Mouse (Mus musculus) embryonic facial prominence, embryonic 15.5 days (tissue): ENCODE measurements around the gene She. TPM values are rescaled to one million over a fixed set of nuclear protein-coding genes. Genes with fewer than 3 reads are reported as not detected.

Experiments
- ATAC-seq: fragments of 200-750 bp; cut with Nextera tagmentation; 2 replicates; pipeline ENCODE4 v1.8.0; 2017; ENCODE audit warnings: low read depth, moderate TSS enrichment; ENCODE audit not compliant: insufficient number of reproducible peaks, low FRiP score, low TSS enrichment
- H3K27ac ChIP-seq: fragments of 300-500 bp; sonication (generic); replicated peaks from 2 replicates; pipeline ENCODE4 v1.5.1; 2015; ENCODE audit warnings: mild to moderate bottlenecking, inconsistent platforms
- H3K27me3 ChIP-seq: fragments of 300-500 bp; sonication (generic); 2 replicates; pipeline ENCODE4 v1.6.1; 2015; ENCODE audit warnings: inconsistent platforms
- H3K36me3 ChIP-seq: fragments of 300-500 bp; sonication (generic); 2 replicates; pipeline ENCODE4 v1.6.1; 2015; ENCODE audit warnings: mild to moderate bottlenecking, inconsistent platforms
- H3K4me1 ChIP-seq: fragments of 300-500 bp; sonication (generic); 2 replicates; pipeline ENCODE4 v1.6.1; 2015; ENCODE audit warnings: inconsistent platforms
- H3K4me2 ChIP-seq: fragments of 300-500 bp; sonication (generic); replicated peaks from 2 replicates; pipeline ENCODE4 v1.6.1; 2015; ENCODE audit warnings: mild to moderate bottlenecking, inconsistent platforms
- H3K4me3 ChIP-seq: fragments of 300-500 bp; sonication (generic); replicated peaks from 2 replicates; pipeline ENCODE4 v1.5.1; 2015; ENCODE audit warnings: mild to moderate bottlenecking, inconsistent platforms
- H3K9ac ChIP-seq: fragments of 300-500 bp; sonication (generic); 2 replicates; pipeline ENCODE4 v1.6.1; 2015; ENCODE audit warnings: inconsistent platforms
- H3K9me3 ChIP-seq: fragments of 300-500 bp; sonication (generic); replicated peaks from 2 replicates; pipeline ENCODE4 v1.6.1; 2016; ENCODE audit warnings: inconsistent platforms
- WGBS: fragments of 180-500 bp; shearing (Covaris S2); methylation state at CpG from one replicate; pipeline ENCODE4 v1.1.7; 2015; 5-methylcytosine and 5-hydroxymethylcytosine counted together
- polyA plus RNA-seq: library from polyadenylated mRNA; unstranded; fragments of >200 nt; fragmentation: Nextera tagmentation; extraction: Ambion mirVana; gene quantifications from 2 replicates; pipeline ENCODE4 v1.2.1, GENCODE M21; 2015

She gene
- polyA plus RNA-seq, 1 experiment from 2014 or later, result 4.0 TPM

- H3K9ac ChIP-seq, result no peak overlapping the region
- no peaks in the 10 kb centered on the region for H3K27me3 ChIP-seq
- H3K4me3 ChIP-seq, result no peak overlapping the region
- no peaks in the 10 kb centered on the region for H3K4me1 ChIP-seq
- no peaks in the 10 kb centered on the region for H3K36me3 ChIP-seq
- no peak overlapping the region for H3K27ac ChIP-seq
- no peaks in the 10 kb centered on the region for H3K9me3 ChIP-seq
- WGBS, result 84% methylated on average over 7 of the region's 7 CpGs
- no peak overlapping the region for H3K4me2 ChIP-seq
- ATAC-seq, result no peak
Measured at GRCm38 (mm10) chr3:89887582-89888230, 56.5 kb downstream of the She start.

GRCm38 (mm10) chr3:89889841-89890430 is 58.8 kb downstream of the She start:
- 68% methylated on average over 8 of the region's 8 CpGs for WGBS
- Histone ChIP-seq H3K36me3 (no peaks in the 10 kb centered on the region), H3K9ac (no peak overlapping the region), H3K4me1 (no peaks in the 10 kb centered on the region), H3K4me2 (no peak overlapping the region), H3K27me3 (no peaks in the 10 kb centered on the region), H3K9me3 (no peaks in the 10 kb centered on the region), H3K4me3 (no peak overlapping the region), H3K27ac (no peak overlapping the region)
- ATAC-seq, result no peak

- Histone ChIP-seq H3K4me1 (peaks cover 4% of the 10 kb centered on the region; the same call in 1 of the 2 replicates), H3K27me3 (no peaks in the 10 kb centered on the region), H3K4me2 (no peak overlapping the region), H3K9ac (no peak overlapping the region), H3K27ac (no peak overlapping the region), H3K4me3 (no peak overlapping the region), H3K36me3 (no peaks in the 10 kb centered on the region), H3K9me3 (no peaks in the 10 kb centered on the region)
- ATAC-seq, result no peak
Measured at GRCm38 (mm10) chr3:89891696-89892095, 60.5 kb downstream of the She start.

- 81% methylated on average over 5 of the region's 5 CpGs for WGBS
- Histone ChIP-seq H3K4me3 (no peak overlapping the region), H3K36me3 (no peaks in the 10 kb centered on the region), H3K4me1 (peaks cover 10% of the 10 kb centered on the region), H3K27ac (no peak overlapping the region), H3K27me3 (no peaks in the 10 kb centered on the region), H3K9me3 (no peaks in the 10 kb centered on the region), H3K4me2 (no peak overlapping the region), H3K9ac (no peak overlapping the region)
- no peak for ATAC-seq
Measured at GRCm38 (mm10) chr3:89892517-89893106, 61.4 kb downstream of the She start.

- WGBS, result 25% methylated on average over 5 of the region's 5 CpGs
- H3K27ac ChIP-seq, result no peak overlapping the region
- H3K4me1 ChIP-seq, result peaks cover 30% of the 10 kb centered on the region
- H3K9me3 ChIP-seq, result no peaks in the 10 kb centered on the region
- H3K4me3 ChIP-seq, result no peak overlapping the region
- no peak overlapping the region for H3K4me2 ChIP-seq
- ATAC-seq, result no peak
- H3K27me3 ChIP-seq, result no peaks in the 10 kb centered on the region
- H3K9ac ChIP-seq, result no peak overlapping the region
- H3K36me3 ChIP-seq, result no peaks in the 10 kb centered on the region
Measured at GRCm38 (mm10) chr3:89896571-89896970, 65.4 kb downstream of the She start.

- peaks cover 32% of the 10 kb centered on the region for H3K4me1 ChIP-seq
- no peak overlapping the region for H3K4me3 ChIP-seq
- H3K9ac ChIP-seq, result no peak overlapping the region
- H3K4me2 ChIP-seq, result no peak overlapping the region
- ATAC-seq, result no peak
- no peaks in the 10 kb centered on the region for H3K27me3 ChIP-seq
- H3K27ac ChIP-seq, result peak overlapping the region; percentile 78
- H3K36me3 ChIP-seq, result no peaks in the 10 kb centered on the region
- WGBS, result 49% methylated on average over 8 of the region's 8 CpGs
- H3K9me3 ChIP-seq, result no peaks in the 10 kb centered on the region
Measured at GRCm38 (mm10) chr3:89897204-89897796, 66.1 kb downstream of the She start.

- H3K4me1 ChIP-seq, result peaks cover 32% of the 10 kb centered on the region
- no peak for ATAC-seq
- no peak overlapping the region for H3K4me3 ChIP-seq
- no peak overlapping the region for H3K9ac ChIP-seq
- no peaks in the 10 kb centered on the region for H3K9me3 ChIP-seq
- no peak overlapping the region for H3K4me2 ChIP-seq
- no peaks in the 10 kb centered on the region for H3K27me3 ChIP-seq
- H3K36me3 ChIP-seq, result no peaks in the 10 kb centered on the region
- WGBS, result 52% methylated on average over 10 of the region's 10 CpGs
- peak overlapping the region; percentile 78 for H3K27ac ChIP-seq
Measured at GRCm38 (mm10) chr3:89898011-89898410, 66.8 kb downstream of the She start.

GRCm38 (mm10) chr3:89898870-89899510 is 67.8 kb downstream of the She start:
- Histone ChIP-seq H3K27ac (peak overlapping the region; percentile 51; the same call in 1 of the 2 replicates), H3K9ac (no peak overlapping the region), H3K4me3 (no peak overlapping the region), H3K4me2 (no peak overlapping the region), H3K36me3 (no peaks in the 10 kb centered on the region), H3K4me1 (peaks cover 32% of the 10 kb centered on the region), H3K9me3 (no peaks in the 10 kb centered on the region), H3K27me3 (no peaks in the 10 kb centered on the region)
- 44% methylated on average over 5 of the region's 5 CpGs for WGBS
- ATAC-seq, result no peak

GRCm38 (mm10) chr3:89899511-89899908 is 68.3 kb downstream of the She start:
- Histone ChIP-seq H3K4me2 (no peak overlapping the region), H3K4me3 (no peak overlapping the region), H3K4me1 (peaks cover 32% of the 10 kb centered on the region), H3K27me3 (no peaks in the 10 kb centered on the region), H3K27ac (no peak overlapping the region), H3K9me3 (no peaks in the 10 kb centered on the region), H3K36me3 (no peaks in the 10 kb centered on the region), H3K9ac (no peak overlapping the region)
- no peak for ATAC-seq
- 62% methylated on average over 8 of the region's 8 CpGs for WGBS

- 79% methylated on average over 3 of the region's 3 CpGs for WGBS
- no peak overlapping the region for H3K4me3 ChIP-seq
- H3K27me3 ChIP-seq, result peaks cover 9% of the 10 kb centered on the region
- H3K9me3 ChIP-seq, result no peaks in the 10 kb centered on the region
- H3K9ac ChIP-seq, result no peak overlapping the region
- no peak overlapping the region for H3K27ac ChIP-seq
- H3K36me3 ChIP-seq, result no peaks in the 10 kb centered on the region
- no peak overlapping the region for H3K4me2 ChIP-seq
- no peak for ATAC-seq
- peaks cover 13% of the 10 kb centered on the region for H3K4me1 ChIP-seq
Measured at GRCm38 (mm10) chr3:89907846-89908245, 76.7 kb downstream of the She start.
